Mouse (Mus musculus): Measurements from ENCODE around the gene Aatf. TPM values are rescaled to one million over a fixed set of nuclear protein-coding genes. Genes with fewer than 3 reads are reported as not detected.

The Aatf gene
- 51.0 and 52.1 TPM in 2 replicates for polyA plus RNA-seq (2015; fragmentation: Nextera tagmentation; extraction: Ambion mirVana)

DNA sequence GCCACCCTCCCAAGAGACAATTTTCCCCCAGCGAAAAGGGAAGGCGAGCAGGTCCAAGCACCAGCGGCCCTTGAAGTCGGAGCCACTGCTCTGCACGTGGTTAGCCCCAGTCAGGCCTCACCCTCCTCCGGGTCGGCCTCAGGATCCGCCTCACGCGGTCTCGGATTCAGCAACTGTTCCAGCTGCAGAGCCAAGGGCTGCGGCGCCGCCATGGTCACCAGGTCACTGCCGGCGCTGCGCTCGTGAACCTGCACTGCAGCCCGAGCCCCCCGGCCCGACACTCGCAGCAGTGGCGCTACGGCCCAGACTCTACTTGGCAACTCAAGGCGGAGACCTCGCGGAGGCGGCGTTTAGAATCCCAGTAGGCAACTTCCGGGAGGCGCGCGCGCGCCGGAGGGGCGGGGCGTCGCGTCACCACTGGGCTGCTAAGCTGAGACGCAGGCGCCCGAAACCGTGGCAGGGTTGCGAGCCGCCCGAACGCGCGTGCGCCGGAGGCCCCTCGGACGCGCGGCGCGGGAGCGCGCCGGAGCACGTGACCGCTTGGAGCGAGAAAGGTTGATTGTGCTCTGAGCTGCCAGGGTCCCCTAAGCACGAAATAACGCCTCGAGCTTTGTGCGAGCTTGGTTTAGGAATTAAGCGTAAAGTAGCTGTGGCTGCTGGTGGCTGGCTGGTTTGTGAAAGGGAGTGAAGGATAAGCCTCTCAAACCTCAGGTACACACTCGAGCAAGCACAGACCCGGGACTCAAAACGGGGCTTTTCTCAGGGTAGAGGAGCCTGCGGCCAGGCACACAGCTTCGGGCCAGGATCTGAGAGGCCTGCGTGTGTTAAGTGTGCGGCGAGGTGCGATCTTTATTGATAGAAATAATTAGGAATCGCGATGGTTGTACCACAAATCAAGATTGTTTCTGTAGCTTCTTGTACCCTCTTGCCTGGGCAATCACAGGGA is at the start of gene Aatf:
Gene Aatf (minus strand): TSS at position 352 of the 946 bp plus-strand sequence.
- peaks cover 12% of the 10 kb centered on the region for H3K27me3 ChIP-seq (replicated peaks; ENCODE audit: control insufficient read depth, insufficient read depth, low read length)
- H3K4me3 ChIP-seq (ENCODE audit: low read length): peak within 1 kb of the TSS; percentile 86
- peak within 1 kb of the TSS; percentile 85 for H3K9ac ChIP-seq (ENCODE audit: low read depth, low read length)
- H3K36me3 ChIP-seq (ENCODE audit: control insufficient read depth, insufficient read depth, low read length): no peaks in the 10 kb centered on the region
- under 1% methylated on average over 79 of the region's 80 CpGs for WGBS
- no peaks in the 10 kb centered on the region for H3K9me3 ChIP-seq (ENCODE audit: control insufficient read depth, low read length)
- peak; percentile 99 for ATAC-seq
- H3K4me1 ChIP-seq (ENCODE audit: control insufficient read depth, insufficient read depth, low read depth, low read length): peaks cover 12% of the 10 kb centered on the region
- peak within 1 kb of the TSS; percentile 87 for H3K27ac ChIP-seq (ENCODE audit: low read depth, low read length)
- H3K4me2 ChIP-seq (ENCODE audit: low read length): peak within 1 kb of the TSS; percentile 95

DNA sequence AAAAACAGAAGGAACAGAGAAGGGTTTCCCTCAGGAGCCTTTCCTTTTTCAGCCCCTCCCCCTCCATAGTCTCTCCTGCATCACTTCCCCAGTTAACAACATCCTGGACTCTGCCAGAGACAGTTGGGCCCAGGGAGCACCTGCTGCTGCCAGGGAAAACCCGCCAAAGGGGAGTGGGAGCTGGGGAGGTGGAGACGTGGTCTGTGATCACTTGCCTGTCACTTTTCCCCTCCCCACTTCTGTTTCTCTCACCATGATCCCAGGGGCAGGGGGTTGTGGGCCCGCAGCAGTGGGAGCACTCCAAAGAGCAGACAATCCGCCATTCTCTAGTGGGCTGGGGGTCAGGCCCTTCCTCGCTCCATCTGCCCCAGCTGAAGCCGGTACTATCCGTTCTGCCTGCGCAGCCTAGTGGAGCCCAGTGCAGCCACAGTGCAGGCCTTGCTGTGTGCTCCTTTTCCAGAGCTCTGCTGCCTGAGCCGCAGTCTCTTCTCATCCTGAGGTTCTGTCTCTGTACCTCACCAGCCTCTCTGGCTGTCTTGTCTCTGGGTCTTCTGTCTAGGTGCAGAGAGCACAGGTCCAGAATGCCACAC is 49.5 kb upstream of the Aatf start:
- WGBS: 14% methylated on average over 9 of the region's 9 CpGs
- Histone ChIP-seq H3K4me3 (ENCODE audit: low read length) (no peak overlapping the region), H3K36me3 (ENCODE audit: control insufficient read depth, insufficient read depth, low read length) (no peaks in the 10 kb centered on the region), H3K4me1 (ENCODE audit: control insufficient read depth, insufficient read depth, low read depth, low read length) (peaks cover 14% of the 10 kb centered on the region), H3K4me2 (ENCODE audit: low read length) (peak overlapping the region; percentile 12; the same call in 1 of the 2 replicates), H3K9ac (ENCODE audit: low read depth, low read length) (peak overlapping the region; percentile 28; the same call in 1 of the 2 replicates), H3K27me3 (replicated peaks; ENCODE audit: control insufficient read depth, insufficient read depth, low read length) (no peaks in the 10 kb centered on the region), H3K9me3 (ENCODE audit: control insufficient read depth, low read length) (no peaks in the 10 kb centered on the region), H3K27ac (ENCODE audit: low read depth, low read length) (peak overlapping the region; percentile 62)
- peak; percentile 53 for ATAC-seq

DNA sequence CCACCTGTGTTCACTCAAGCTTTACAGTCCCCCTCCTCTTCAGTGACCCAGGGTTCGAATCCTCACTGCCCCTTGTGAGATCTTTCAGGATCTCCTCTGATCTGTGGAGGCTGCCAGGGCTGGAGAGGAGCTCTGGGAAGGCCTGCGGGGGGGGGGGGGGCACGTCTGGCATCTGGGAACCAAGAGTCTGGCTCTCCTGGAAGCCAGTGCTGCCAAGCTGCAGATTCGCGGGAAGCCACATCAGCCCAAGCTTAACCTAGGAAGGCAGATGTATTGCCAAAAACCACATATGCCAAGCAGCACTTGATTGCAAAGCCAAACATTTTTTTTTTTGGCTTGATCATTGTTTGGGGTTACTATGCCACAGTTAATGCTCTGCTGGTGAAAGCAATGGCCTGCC is 48.2 kb upstream of the Aatf start:
- ATAC-seq: 0 out of 2 replicates have a peak, but pooled peaks have one; percentile 22
- no peak overlapping the region for H3K4me2 ChIP-seq (ENCODE audit: low read length)
- H3K9me3 ChIP-seq (ENCODE audit: control insufficient read depth, low read length): no peaks in the 10 kb centered on the region
- H3K27me3 ChIP-seq (replicated peaks; ENCODE audit: control insufficient read depth, insufficient read depth, low read length): no peaks in the 10 kb centered on the region
- peaks cover 12% of the 10 kb centered on the region for H3K4me1 ChIP-seq (ENCODE audit: control insufficient read depth, insufficient read depth, low read depth, low read length)
- H3K9ac ChIP-seq (ENCODE audit: low read depth, low read length): no peak overlapping the region
- H3K4me3 ChIP-seq (ENCODE audit: low read length): no peak overlapping the region
- no peak overlapping the region for H3K27ac ChIP-seq (ENCODE audit: low read depth, low read length)
- H3K36me3 ChIP-seq (ENCODE audit: control insufficient read depth, insufficient read depth, low read length): no peaks in the 10 kb centered on the region
- 62% methylated on average over 3 of the region's 5 CpGs for WGBS

DNA sequence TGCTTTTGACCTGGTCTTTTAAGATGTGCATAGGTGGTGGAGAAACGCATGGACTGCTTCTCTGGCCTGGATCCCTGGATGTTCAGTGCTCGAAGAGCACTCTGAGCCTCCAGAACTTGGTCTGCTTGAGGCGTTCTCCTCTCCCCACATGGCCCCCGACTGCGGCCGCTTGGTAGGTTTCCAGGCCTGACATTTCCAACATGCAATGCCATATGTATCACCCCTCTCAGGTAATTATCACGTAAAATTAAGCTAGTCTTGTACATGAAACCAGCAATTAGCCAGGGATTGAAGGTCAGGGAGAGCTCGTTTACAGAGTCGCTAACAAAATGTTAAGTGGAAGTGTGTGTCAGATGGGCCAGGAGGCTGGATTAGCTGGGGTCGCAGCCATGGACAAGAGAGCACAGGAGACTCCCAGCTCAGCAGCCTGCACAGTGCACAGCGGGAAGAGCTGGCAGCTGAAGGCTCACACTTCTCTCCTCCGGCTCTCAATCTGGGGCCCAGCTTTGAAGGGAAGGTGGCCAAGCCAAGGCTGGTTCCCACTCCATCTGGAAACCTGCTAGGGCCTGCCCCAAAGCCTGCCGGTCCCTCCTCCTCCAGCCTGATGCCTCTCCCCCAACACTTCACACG is 40.6 kb upstream of the Aatf start:
- Histone ChIP-seq H3K4me2 (ENCODE audit: low read length) (no peak overlapping the region), H3K27ac (ENCODE audit: low read depth, low read length) (no peak overlapping the region), H3K9ac (ENCODE audit: low read depth, low read length) (no peak overlapping the region), H3K4me3 (ENCODE audit: low read length) (no peak overlapping the region), H3K36me3 (ENCODE audit: control insufficient read depth, insufficient read depth, low read length) (no peaks in the 10 kb centered on the region), H3K27me3 (replicated peaks; ENCODE audit: control insufficient read depth, insufficient read depth, low read length) (no peaks in the 10 kb centered on the region), H3K9me3 (ENCODE audit: control insufficient read depth, low read length) (no peaks in the 10 kb centered on the region), H3K4me1 (ENCODE audit: control insufficient read depth, insufficient read depth, low read depth, low read length) (no peaks in the 10 kb centered on the region; the same call in 1 of the 2 replicates)
- ATAC-seq: peak; percentile 84
- WGBS: 69% methylated on average over 14 of the region's 14 CpGs

DNA sequence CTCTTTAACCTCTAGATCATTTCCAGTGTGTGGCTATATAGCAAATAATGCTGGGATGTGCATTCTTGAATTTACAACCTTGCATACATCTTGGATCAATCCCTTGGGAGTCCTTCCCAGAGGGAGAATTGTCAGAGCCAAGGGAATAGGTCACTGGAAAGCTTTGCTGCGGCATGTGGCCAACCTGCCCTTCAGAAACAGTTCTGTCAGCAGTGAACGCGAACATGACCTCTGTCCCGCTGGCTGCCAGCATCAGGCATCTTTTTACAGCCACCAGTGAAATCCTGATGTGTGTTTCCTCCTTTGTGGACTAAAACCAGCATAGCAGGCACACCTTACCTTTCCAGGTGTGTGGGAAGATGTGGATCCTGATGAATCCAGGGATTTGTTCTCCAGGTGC is 38.0 kb upstream of the Aatf start:
- Histone ChIP-seq H3K4me1 (ENCODE audit: control insufficient read depth, insufficient read depth, low read depth, low read length) (no peaks in the 10 kb centered on the region; the same call in 1 of the 2 replicates), H3K36me3 (ENCODE audit: control insufficient read depth, insufficient read depth, low read length) (no peaks in the 10 kb centered on the region), H3K9me3 (ENCODE audit: control insufficient read depth, low read length) (no peaks in the 10 kb centered on the region), H3K9ac (ENCODE audit: low read depth, low read length) (no peak overlapping the region), H3K4me2 (ENCODE audit: low read length) (no peak overlapping the region), H3K27me3 (replicated peaks; ENCODE audit: control insufficient read depth, insufficient read depth, low read length) (no peaks in the 10 kb centered on the region), H3K27ac (ENCODE audit: low read depth, low read length) (no peak overlapping the region), H3K4me3 (ENCODE audit: low read length) (no peak overlapping the region)
- no peak for ATAC-seq
- 76% methylated on average over 4 of the region's 4 CpGs for WGBS

DNA sequence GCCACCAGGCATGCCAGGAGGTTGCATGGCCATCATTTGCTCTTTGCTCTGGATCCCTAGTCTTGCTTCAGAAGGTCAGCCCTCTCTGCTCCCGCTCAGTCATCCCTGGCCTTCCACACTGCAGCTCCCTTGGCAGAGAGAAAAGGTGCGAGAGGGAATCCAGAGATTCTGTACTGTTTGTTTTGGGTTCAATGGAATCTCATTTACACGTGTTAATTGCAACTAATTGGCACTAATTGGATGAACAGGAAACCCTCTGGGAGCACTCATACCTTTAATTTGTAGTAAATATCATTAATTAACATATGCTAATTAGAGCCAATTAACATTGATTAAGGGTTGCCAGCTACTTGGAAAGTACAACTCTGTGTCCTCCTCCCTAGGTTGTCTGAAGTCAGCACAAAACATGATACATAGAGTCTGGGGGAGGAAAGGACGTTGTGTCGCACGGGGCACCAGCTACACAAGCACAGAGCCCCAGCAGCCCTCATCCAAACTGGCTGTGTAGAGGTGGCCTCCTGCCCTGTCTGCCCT is 36.0 kb upstream of the Aatf start:
- 47% methylated on average over 6 of the region's 6 CpGs for WGBS
- no peak for ATAC-seq
- Histone ChIP-seq H3K9me3 (ENCODE audit: control insufficient read depth, low read length) (no peaks in the 10 kb centered on the region), H3K4me3 (ENCODE audit: low read length) (no peak overlapping the region), H3K4me1 (ENCODE audit: control insufficient read depth, insufficient read depth, low read depth, low read length) (no peaks in the 10 kb centered on the region; the same call in 1 of the 2 replicates), H3K4me2 (ENCODE audit: low read length) (no peak overlapping the region), H3K36me3 (ENCODE audit: control insufficient read depth, insufficient read depth, low read length) (no peaks in the 10 kb centered on the region), H3K27me3 (replicated peaks; ENCODE audit: control insufficient read depth, insufficient read depth, low read length) (no peaks in the 10 kb centered on the region), H3K9ac (ENCODE audit: low read depth, low read length) (no peak overlapping the region), H3K27ac (ENCODE audit: low read depth, low read length) (no peak overlapping the region)

DNA sequence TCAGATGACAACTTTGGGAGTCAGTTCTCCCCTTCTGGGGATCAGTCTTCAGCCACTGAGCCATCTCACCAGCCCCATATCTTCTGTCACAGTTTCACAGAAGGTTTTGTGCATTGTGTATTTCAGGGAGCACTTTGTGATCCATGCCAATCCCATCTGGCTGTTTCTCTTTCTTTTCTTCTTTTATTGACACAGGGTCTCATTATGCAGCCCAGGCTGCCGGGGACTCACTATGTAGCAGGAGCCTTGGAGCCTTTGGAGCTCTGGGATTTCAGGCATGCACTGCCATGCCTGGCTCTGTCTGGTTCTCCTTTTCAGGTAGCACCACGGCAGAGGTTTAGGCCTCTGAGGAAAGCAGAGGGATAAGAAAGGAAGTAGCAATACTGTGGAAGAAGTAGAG is 35.0 kb upstream of the Aatf start:
- ATAC-seq: no peak
- Histone ChIP-seq H3K9ac (ENCODE audit: low read depth, low read length) (no peak overlapping the region), H3K36me3 (ENCODE audit: control insufficient read depth, insufficient read depth, low read length) (no peaks in the 10 kb centered on the region), H3K27me3 (replicated peaks; ENCODE audit: control insufficient read depth, insufficient read depth, low read length) (no peaks in the 10 kb centered on the region), H3K27ac (ENCODE audit: low read depth, low read length) (no peak overlapping the region), H3K9me3 (ENCODE audit: control insufficient read depth, low read length) (no peaks in the 10 kb centered on the region), H3K4me2 (ENCODE audit: low read length) (no peak overlapping the region), H3K4me1 (ENCODE audit: control insufficient read depth, insufficient read depth, low read depth, low read length) (no peaks in the 10 kb centered on the region; the same call in 1 of the 2 replicates), H3K4me3 (ENCODE audit: low read length) (no peak overlapping the region)
- whole genome bisulfite sequencing: 30% methylated on average over 2 of the region's 2 CpGs

DNA sequence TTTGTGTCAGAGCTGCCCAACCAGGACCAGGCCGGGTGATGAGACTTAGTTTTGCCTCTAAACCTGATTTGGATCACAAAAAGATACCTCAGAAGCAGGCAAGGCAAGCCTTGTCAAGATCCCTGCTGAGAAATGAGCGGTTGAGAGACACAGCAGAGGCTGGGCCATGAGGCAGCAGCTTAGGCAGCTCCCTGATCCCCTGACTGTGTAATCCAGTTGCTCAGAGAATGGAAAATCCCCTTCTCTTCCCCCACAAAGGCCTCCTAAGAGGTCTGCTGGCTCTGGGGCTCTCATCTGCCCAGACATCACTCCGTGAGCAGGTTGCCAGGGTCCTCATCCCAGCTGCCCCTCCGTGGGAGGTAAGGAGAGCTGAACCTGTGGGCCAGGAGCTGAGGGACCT is 26.7 kb upstream of the Aatf start:
- WGBS: under 1% methylated on average over 4 of the region's 4 CpGs
- Histone ChIP-seq H3K27me3 (replicated peaks; ENCODE audit: control insufficient read depth, insufficient read depth, low read length) (no peaks in the 10 kb centered on the region; the same call in none of the 2 replicates), H3K4me2 (ENCODE audit: low read length) (no peak overlapping the region), H3K27ac (ENCODE audit: low read depth, low read length) (no peak overlapping the region), H3K9ac (ENCODE audit: low read depth, low read length) (no peak overlapping the region), H3K4me1 (ENCODE audit: control insufficient read depth, insufficient read depth, low read depth, low read length) (no peaks in the 10 kb centered on the region; the same call in 1 of the 2 replicates), H3K36me3 (ENCODE audit: control insufficient read depth, insufficient read depth, low read length) (no peaks in the 10 kb centered on the region), H3K9me3 (ENCODE audit: control insufficient read depth, low read length) (no peaks in the 10 kb centered on the region), H3K4me3 (ENCODE audit: low read length) (no peak overlapping the region)
- ATAC-seq: no peak

All from hindbrain, embryonic 16.5 days (tissue).